Mouse (Mus musculus) lung, postnatal 0 days (tissue): Measurements from ENCODE around the gene Comt.

Source experiments
- CTCF ChIP-seq: IDR thresholded peaks from 2 replicates; pipeline ENCODE4 v1.5.1; 2016; ENCODE audit warnings: antibody characterized with exemption, mild to moderate bottlenecking
- EP300 ChIP-seq: IDR thresholded peaks from 2 replicates; pipeline ENCODE4 v1.6.1; 2016; ENCODE audit warnings: antibody characterized with exemption, mild to moderate bottlenecking, control low read depth

- TF ChIP-seq CTCF (no peak), EP300 (no peak)
These were observed 37.6 kb upstream of the Comt start for GRCm38 (mm10) chr16:18464271-18464670.
